Mouse (Mus musculus): ENCODE measurements at regions not wholly inside any gene's neighbourhood (a gene's known extent, or its start where the extent isn't known, plus 50 kb on each side); places are given as distances from the start of the nearest gene placed in this dataset.
A peak's percentile ranks its signal among the peaks of the same experiment; 100 is the strongest.

DNA sequence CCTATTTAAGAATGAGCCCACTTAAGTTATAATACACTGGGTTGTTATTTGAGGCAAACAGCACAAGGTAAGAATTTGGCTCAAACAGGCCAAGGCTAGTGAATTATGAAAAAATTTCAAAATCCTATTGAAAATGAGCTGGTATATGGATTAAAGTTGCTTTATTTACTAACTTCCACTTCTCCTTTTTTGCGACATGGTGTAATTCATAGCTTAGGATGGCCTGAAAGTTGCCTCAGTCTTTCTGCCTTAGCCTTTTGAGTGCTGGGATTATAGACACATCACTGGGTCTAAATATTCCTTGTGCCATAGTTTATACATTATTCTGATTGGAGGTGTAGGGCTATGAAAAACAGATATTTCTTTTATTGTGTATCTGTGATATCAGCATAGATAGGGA lies 81.9 kb downstream of the Edem1 start:
- no peak for DNase-seq

DNA sequence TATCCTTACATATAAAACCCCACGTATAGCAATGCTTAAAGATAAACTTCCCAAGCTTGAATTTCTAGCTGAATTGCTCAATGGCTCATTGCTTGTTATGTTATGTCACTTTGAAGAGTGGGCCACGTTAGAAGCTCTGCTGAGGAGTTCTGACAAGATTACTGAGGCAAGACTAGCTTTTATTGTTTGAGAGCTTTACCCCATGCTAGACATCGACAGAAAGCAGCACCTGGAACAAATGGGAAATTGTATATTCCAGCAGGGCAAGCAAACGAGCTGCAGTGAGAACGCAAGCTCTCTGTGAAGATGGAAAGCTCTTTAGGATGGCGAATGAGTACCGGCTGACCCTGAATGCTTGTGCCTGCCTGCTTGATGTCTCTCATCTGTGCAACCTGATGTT lies 84.1 kb downstream of the Edem1 start:
- DNase-seq = no peak

DNA sequence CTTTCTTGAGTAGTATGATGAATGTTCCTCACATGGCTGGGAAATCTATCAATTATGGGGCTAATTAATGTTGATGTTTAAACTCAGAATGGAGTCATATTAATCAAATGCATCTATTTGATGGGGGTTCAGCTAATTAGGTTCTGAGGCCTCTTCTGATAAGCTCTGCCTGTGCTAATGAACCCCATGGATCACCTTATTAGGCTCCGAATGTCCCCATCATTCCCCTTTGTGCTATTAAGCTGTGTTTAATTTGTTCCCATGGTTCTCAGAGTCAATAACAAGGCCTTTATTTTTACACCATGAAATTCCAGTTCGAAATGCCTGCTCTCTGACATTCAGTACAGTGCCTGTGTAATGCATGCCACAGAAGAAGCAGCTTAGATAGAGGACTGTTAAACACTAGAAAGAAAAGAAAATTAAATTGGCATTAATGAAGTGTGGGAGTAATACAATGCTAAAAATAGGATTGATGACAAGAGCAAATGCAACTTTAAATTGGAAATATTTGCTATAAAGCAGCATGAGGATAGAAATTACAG lies 91.0 kb downstream of the Edem1 start:
- no peak for DNase-seq

DNA sequence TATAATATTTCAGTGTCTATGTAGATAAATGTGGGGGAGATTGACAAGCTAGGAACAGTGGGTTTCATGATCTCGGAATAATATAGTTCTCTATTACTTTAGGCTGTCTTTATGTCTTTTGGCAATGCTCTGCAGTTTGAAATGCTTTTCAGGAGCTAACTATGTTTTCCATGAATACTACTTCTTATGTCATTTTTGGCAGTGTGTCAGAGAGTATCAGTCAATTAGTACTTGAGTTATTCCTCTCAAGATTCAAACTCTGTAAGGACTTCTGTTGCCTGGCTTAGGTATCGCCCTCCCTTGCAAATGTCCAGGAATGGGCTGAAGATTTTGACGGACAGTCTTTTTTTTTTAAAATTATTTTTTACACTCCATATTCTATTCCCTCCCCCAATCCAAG lies 92.7 kb downstream of the Edem1 start:
- no peak for DNase-seq

DNA sequence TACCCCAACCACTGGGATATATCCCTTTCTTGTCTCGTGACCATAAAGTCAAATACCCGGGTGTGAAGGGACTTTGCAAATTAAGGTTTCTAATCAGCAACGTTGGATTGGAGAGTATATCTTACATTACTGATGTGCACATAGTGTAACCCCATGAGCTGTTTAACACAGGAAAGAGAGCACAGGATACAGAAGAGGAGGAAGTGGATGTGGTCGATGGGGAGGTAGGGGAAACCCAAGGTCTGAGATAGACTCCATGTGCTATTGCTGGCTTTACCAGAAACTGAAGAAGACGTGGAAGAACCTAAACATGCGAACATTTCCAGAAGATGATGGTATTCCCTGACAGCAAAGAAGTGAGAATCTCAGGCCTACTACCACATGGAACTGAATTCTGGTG lies 94.1 kb downstream of the Edem1 start:
- DNase-seq = no peak

DNA sequence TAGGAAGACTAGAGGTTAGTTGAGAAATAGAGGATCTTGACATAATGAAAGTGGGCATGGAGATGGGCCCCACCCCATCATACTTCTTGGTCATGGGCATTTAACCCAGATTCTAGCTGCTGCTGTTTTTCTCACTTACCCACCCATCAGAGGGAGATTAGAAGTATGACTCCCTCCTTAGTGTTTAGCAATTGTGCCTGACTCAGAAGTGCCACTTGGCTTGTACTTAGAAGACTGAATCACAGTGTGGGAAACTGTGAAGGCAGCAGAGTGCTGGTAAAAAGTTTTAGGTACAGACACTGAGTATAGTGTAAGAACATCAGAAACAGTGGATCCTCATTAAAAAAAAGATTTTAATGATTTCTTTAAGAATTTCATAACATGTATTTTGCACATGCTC lies 100.5 kb downstream of the Edem1 start:
- DNase-seq = no peak

DNA sequence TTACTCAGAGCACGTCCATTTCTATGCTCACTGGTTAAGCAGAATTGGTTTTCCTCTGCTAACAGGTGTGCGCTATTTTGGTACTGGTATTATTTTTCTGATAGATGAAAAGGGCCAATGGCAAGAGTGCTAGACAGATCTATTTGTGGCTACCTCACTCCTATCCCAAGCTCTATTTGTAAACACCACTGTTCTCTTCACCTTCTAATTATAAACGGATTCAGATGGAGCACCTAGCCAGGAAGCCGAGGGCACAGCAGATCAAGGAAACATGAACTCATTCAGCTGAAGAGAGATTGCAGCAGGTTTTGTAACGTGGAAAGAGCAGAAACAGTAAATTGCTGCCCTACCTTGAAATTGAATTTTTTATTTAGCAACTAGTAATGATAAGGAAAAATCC lies 110.2 kb downstream of the Edem1 start:
- no peak for DNase-seq

DNA sequence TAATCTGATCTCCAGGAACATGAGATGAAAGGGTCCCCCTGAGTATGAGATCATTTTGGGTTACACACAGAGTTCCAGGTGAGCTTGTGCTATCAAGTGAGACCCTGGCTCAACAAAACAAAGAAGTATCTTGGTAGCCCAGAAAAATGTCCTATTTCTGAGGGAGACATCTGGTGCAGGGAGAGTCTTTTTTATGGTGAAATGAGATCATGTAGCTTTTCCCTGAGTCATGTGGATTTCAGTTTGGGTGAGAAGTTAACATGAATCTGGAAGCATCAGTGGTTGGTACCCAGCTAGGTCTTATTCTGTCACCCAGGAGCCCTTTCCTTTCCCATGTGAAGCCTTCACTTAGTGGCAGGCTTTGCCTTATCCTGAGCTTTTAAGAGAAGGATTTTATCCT lies 113.8 kb downstream of the Edem1 start:
- DNase-seq = no peak

DNA sequence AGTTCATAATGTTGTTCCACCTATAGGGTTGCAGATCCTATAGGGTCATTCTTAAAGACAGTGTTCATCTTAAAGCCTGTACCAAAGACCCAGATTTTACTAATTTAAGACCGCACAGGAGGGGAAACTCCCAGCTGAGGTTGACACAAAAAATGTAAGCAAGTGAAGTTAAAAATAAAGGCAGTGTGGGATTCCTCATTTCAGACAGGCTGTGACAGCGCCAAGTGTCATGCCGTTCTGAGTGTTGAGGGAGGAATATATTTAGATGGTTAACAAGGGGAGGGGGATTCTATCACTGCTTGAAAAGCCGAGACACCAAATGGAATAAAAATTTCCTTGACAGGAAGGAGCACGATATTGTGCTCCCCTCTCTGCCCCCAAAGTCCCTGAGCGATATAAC lies 123.9 kb downstream of the Edem1 start:
- no peak for DNase-seq

DNA sequence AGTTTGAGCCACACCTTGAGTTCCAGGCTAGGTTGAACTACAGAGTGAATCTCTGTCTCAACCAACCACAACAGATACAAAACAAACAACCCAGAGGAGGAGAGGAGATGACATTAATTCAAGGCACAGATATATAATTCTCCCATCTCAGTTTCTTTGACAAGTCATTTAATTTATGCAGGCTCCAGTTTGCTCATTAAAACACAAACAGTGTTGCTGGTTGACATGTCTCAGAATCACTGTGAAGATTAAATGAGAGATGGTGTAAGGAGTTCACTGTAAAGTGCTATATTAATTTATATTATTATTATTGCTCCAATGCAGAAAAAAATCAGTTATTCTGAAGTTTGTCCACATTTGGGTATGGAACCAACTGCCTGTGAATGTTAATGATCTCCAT lies 134.4 kb downstream of the Edem1 start:
- DNase-seq = no peak

DNA sequence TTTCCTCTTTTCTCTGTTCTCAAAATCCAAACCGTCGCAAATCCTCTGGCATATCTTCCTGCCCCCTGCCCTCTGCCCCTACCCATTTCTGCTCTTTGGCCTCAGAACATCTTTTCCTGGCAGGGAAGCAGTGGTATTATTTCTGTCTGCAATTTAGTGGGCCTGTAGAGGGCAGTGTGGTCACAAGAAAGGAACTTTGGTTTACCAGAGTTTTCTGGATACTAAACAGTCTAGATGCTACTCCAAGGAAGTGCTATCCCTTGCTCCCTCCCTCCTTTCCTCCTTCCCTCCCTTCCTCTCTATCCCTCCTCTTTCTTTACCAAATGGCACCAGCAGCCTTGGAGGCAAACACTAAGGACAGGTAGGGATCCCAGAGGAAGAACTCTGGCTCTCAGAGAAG lies 134.9 kb downstream of the Edem1 start:
- DNase-seq = peak; percentile 15 to 17

DNA sequence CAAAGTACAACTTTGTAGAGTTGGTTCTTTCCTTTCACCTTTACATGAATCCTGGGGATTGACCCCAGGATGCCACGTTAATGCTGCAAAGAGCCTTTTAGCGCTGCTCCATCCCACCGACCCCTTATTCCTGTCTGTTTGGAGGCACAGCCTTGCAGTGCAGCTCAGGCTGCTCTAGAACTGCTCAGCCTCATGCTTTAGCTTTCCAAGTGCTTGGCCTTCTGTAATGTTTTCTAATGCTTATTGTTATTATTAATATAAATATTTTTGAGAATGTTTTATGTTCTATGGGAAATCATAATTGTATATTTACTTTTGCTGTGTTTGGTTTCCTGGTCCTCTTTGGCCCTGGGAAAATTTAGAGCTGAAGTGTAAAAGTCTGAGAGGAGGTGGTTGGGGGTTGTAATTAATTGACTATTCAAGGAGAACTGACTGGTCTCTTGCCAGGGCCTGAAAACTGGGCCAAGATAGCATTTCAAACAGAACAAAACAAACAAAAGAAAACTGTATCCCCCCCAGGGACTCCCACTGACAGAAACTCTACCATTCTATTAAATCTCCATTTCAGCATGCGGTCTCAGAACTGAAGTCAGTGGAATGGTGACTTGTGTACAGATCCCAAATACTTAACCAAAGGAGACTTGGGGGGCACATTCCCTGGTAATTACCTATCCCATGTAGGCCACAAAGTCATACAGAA lies 141.2 kb downstream of the Edem1 start:
- DNase-seq = no peak

DNA sequence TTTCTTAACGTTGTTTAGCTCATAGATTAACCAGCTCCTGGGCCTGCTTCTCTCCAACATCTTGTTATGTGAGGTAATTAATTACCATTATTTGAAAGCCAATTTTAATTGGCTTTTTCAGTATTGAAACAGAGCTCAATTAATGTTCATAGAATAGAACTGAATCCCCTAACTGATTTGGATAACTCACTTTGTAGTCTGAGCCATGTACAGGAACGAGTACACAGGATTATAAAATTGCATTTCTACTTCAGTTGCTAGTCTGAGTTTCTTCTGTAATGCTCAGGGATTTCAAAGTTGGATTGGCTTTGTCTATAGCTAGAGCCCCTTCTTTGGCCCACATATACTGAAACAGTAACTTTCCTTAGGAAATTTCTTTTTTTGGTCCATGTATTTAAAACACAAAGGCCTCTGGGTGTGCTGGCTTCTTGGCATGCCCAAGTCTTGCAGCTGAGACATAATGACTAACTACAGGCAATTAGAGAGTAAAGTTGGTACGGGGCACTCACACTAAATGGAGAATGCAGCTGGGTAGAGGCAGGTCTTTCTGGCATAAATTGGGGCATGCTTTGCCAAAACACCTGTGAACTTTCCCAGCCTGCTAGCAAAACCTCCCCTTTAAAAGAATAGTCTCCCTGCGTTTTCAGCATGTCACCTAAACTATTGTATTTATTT lies 143.1 kb downstream of the Edem1 start:
- DNase-seq = no peak

DNA sequence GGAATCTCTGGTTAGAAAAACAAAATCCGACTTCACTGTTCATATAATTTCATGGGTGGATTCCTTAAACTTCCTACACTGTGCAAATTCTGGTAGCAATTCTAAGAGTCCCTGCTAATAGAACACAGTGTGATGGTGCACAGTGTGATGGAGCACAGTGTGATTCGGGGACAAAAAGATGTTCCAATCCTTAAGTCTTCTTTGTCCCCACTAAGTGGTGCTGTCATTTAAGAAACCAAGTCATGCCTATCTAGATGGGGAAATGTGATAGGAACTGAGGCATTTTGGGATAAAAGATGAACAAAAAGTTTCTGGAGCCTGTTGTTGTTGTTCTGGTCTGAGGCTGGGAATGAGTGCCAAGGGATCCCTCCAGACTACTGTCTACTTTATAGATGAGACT lies 145.3 kb downstream of the Edem1 start:
- no peak for DNase-seq

DNA sequence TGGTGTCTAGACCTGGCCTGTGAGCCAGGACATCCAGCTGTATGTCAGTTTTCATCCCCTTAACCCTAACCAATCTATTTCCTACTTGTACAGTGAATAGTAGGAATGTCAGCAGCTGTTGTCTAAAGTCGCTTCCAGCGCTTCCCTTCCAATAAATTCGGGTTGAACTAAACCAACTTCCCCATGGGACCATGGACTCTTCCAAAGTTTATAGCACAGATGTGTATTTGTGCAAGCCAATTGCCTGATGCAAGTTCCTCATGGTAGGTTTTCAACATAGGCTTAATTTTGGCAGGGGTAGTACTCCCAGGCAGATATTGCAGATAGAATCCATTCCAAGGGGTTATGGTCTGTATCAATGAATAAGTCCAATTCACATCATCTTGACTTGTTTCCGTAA lies 161.1 kb downstream of the Edem1 start:
- no peak for DNase-seq

DNA sequence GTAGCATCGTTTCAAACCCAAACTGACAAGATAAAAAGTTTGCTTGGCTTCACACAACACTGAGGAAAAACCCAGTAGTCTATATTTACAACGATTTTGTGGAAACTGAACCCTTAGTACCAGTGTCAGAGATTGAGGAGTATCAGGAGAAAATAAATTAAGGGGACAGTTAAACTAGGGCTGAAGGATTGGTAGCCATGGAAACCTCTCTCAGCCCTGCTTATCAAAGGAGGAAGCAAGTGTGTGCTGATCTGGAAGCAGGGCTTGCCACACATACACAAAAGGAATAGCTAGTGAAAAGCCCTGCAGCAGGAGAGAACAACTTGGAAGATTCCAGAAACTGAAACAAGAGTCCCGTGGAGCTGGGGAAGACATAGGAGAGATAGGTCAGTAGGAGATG lies 165.3 kb downstream of the Edem1 start:
- DNase-seq = no peak

DNA sequence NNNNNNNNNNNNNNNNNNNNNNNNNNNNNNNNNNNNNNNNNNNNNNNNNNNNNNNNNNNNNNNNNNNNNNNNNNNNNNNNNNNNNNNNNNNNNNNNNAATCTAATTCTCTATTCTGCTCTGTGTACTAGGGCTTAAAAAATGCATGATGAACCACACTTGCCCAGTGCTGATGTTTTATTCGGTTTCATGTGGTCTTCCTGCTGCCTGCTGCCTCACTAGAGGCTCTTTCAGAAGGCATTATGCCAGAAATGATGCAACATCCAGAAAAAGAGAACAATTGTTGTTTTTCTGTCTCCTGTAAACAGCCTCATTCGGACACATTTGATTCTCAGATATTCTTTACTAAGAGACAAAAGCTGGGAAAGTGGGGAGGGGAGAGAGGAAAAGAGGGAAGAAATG lies 176.0 kb downstream of the Edem1 start:
- no peak for DNase-seq

DNA sequence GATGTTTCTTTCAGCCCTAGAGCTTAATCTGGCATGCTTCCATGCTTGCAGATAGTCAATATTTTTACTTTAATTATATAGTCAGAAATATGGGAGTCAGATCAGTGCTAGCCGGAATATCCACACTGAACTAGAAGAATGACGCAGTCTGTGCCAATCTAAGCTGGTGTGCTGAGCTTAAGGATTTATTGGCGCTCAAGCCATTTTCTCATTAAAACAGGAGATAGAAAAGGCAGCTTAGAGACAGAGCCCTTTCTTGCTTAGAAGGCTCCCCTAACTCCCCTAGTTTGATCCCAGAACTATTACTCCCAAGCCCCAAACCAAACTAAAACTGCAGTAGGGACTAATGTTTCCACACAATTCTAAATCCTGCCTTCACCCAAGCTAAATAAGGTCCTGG lies 180.9 kb downstream of the Edem1 start:
- DNase-seq = no peak

DNA sequence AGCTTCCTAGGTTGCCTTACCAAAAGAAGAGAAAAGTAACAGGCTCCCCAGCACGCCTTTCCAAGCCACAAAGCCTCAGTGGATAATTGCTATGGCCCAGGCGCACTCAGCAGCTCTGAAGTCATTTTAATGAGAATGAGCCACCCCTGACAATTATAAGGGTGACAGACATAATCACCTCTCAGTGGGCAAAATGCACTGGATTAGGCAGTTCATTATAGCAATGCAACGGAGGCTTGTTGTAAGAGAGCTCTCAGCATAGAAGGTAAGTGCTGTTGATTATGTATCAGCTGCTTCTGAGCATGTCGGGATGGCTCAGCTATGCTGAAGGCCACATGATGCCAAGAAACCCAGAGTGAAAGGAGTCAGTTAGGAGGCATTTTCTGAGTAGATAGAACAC lies 181.4 kb downstream of the Edem1 start:
- no peak for DNase-seq

DNA sequence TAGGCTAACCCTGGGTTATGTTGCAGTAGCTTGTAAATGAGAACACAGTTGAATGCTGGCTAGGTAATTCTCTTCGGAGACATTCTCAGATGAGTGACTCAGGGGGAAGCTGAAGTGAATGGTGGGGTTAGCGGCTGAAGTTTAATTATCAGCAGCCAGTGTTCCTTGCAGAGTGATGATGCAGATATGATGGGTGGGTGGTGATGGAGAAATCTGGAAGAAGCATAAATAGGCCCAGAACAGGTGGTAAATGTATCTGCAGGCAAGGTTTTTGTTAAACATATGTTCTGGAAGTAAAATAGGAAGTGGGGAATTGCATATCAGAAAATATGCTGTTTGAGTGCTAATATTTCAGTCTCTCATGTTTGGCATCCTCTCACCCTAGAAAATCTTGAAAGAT lies 191.3 kb downstream of the Edem1 start:
- no peak for DNase-seq

All from cerebellum, adult 18-20 months (tissue).